Mouse (Mus musculus): ENCODE results near the gene Pxt1.

Gene Pxt1

DNA sequence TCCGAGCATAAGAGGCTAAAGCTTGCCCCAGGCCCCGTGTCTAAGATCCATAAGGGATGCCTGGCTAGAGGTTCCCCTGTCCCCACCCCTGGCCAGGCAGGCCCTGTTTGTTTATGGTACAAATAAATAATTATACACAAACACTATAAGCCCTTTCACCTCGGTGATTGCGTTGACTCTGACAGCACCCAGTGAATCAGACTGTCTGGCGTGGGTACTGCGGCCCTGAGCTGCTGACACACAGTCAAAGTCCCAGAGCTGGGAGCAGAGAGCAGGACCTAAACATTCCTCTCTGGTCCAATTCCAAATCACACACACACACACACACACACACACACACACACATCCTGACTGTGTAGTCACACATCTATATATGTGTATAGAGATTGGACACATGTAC lies 29.7 kb downstream of the Pxt1 start:
- DNase-seq = no peak

DNA sequence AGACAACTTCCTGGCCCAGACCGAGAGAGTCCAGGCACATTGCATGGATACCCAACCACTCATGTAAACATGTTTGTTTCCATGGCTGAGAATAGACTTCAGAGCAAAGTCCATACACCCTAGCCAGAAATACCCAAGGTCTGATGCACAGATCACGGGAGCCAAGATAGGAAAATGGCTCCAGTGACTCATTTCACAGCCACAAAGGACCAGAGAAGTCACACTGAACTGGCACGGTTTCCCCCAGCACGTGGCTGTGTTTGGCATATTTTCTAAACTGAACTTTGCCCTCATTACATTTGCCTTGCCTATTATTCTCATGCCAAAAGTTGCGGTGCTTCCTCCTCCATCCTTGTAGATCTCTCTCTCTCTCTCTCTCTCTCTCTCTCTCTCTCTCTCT lies 30.4 kb downstream of the Pxt1 start:
- DNase-seq = no peak

DNA sequence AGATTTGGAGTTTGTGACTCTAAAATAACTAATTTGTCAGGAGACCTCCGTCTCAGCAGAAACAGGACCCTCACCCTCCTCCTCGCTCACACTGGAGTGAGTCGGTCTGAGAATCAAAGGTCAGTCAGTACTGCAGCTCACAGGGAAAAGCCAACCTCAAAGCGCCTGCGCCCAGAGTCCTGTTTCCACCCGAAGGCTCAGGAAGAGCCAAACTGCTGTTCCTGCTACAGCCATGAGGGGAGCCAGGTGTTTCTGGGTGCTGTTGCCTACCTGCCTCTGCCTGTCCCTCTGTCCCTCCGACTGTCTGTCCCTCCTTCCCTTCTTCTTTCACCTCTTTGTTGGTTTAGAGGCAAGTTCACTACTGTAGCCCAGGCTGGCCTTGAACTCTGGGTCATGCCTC lies 33.5 kb downstream of the Pxt1 start:
- DNase-seq = no peak

GRCm38 (mm10) chr17:28909252-28909941 lies 34.2 kb downstream of the Pxt1 start:
- peak in 1 of 2 experiments; percentile 34 for DNase-seq

- no peak for DNase-seq
Observed at GRCm38 (mm10) chr17:28907959-28908358, 35.7 kb downstream of the Pxt1 start.

- no peak for DNase-seq
Observed at GRCm38 (mm10) chr17:28905377-28905916, 38.2 kb downstream of the Pxt1 start.

GRCm38 (mm10) chr17:28904546-28905376 lies 38.9 kb downstream of the Pxt1 start:
- peak; percentile 27 to 74 for DNase-seq

GRCm38 (mm10) chr17:28901559-28901958 lies 42.1 kb downstream of the Pxt1 start:
- no peak for DNase-seq

- DNase-seq = no peak
Observed at GRCm38 (mm10) chr17:28899427-28899826, 44.2 kb downstream of the Pxt1 start.

GRCm38 (mm10) chr17:28898249-28898648 lies 45.4 kb downstream of the Pxt1 start:
- DNase-seq = no peak

GRCm38 (mm10) chr17:28897817-28898216 lies 45.8 kb downstream of the Pxt1 start:
- DNase-seq = no peak

- no peak for DNase-seq
Observed at GRCm38 (mm10) chr17:28896095-28896780, 47.4 kb downstream of the Pxt1 start.

- DNase-seq = no peak
Observed at GRCm38 (mm10) chr17:28895217-28895875, 48.3 kb downstream of the Pxt1 start.

DNA sequence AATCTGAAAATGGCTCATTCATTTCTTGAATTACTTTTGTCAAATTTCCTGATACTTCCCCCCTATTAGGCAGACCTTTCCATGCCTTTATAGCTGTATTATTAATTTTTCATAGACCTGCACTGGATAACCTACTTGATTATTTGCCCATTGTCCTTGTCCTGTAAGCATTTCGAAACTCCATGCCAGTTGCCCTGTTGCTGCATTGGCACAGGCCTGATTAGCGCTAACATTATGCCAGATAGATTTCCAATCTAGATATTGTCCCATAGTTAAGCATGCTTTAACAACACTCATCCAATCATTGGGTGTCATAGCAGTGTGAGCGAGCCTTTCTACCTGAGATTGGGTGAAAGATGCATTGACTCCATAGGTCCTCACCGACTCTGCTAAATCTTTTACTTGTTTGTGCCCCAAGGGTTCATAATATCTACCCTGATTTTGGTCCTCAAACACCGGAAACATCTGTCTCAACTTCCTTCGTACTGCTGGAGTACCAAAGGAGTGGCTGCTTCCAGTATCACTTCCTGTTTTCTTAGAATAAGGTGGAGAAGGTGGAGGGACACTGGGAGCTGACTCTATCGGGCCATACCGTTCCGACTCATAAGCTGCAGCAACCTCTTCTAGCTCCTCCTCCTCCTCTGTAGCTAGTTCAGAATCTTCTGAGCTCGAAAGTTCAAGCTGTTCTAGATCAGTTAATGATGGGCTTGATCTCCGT lies 49.4 kb downstream of the Pxt1 start:
- DNase-seq = no peak

DNA sequence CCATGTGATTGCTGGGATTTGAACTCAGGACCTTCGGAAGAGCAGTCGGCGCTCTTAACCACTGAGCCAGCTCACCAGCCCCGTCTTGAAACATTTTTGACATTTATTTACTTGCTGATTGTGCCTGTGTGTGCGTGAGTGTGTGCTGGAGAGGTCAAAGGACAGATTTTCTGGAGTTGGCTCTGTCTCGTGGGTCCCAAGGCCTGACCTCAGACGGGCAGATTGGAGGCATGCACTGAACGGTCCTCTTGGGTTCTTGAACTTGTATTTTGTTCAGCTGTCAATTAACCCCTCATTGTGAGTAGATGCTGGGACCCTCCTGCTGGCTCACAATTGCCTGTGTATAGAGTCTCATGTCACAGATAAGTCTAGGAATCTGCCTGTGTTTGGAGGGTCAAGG lies 57.4 kb downstream of the Pxt1 start:
- DNase-seq = no peak

DNA sequence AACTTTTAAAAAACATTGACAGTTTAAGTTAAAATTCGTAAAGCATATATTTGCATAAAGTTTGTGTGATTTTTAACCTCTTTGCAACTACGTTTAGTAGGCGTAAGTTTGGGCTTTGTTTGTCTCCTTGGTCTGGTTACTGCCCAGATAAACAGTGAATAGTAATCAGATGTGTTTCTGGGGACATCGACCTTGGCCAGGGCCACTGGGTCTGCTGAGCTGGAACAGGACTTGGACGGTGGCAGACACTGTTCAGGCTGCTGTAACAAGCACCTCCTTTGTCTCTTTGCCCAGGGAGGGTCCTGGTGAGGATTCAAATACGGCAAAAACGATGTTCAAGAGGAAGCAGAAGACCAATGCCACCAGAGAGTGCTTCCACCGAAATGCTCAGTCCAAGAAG lies 58.4 kb downstream of the Pxt1 start:
- DNase-seq = no peak
